Mouse (Mus musculus) left cerebral cortex, postnatal 4 days (tissue): ENCODE results near the gene Ankrd44. TPM values are rescaled to one million over a fixed set of nuclear protein-coding genes. Genes with fewer than 3 reads are reported as not detected.
"Not testable (repeated sequence)": the region's sequence is repeated elsewhere in the genome, so short reads cannot be mapped to it uniquely, and the experiment has no call there.

Experiments
- DNase-seq: peaks from one replicate; pipeline ENCODE4 v3.0.0-alpha.2; 2022
- intact Hi-C: fragments of 180-260 bp; cut with DNase I; formaldehyde crosslinking; loops from one replicate; pipeline ENCODE4 v1.15.1; 2025
- total RNA-seq, 2 experiments: library from RNA; stranded (reverse); gene quantifications; 2 replicates each; pipeline ENCODE4 v1.2.3; 2021

The Ankrd44 gene
- 10 to 100 TPM; 88.1 to 88.4 TPM for total RNA-seq

DNA sequence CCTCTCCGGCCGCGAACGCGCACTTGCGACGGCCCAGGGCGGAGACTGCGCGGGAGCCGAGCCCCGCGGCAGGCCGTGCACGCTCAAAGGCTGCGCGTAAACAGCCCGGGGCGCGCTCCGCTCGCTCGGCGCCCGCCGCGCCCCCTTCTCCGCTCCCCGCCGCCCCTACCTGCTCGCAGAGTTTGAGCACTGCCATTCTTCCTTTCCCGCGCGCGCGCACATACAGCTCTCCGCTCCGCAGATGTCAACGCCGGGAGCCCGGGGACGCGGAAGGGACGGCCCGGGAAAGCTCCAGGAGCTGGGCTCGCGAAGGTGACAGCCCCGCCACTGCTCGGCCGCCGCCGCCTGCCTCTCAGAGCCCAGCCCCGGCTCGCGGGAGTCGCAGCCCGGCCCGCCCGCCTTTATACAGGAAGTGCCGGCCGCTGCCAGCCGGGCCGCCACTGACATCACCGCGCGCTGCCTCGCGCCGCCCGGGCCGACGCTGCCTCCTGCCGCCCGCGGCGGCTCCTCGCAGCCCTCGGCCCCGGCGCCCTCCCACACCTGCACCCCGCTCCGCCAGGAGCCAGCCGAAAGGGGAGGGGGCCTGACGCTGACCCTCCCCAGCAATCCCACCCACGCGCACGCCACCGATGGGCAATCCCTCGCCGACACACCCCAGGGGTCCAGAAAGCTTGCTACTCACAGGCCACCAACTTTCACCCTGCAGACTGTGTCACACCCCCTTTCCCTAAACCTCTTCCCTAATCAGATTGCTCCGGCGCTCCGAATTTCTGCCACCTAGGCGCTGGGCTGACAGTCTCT, at the start of gene Ankrd44:
Ankrd44 (minus strand) TSS at position 417 of the 801 bp plus-strand sequence.
- peak; percentile 81 for DNase-seq
- intact Hi-C loops = loop anchor here (5.0 kb wide), 1 partner anchor 89 kb away; no protein-coding TSS in a partner anchor

DNA sequence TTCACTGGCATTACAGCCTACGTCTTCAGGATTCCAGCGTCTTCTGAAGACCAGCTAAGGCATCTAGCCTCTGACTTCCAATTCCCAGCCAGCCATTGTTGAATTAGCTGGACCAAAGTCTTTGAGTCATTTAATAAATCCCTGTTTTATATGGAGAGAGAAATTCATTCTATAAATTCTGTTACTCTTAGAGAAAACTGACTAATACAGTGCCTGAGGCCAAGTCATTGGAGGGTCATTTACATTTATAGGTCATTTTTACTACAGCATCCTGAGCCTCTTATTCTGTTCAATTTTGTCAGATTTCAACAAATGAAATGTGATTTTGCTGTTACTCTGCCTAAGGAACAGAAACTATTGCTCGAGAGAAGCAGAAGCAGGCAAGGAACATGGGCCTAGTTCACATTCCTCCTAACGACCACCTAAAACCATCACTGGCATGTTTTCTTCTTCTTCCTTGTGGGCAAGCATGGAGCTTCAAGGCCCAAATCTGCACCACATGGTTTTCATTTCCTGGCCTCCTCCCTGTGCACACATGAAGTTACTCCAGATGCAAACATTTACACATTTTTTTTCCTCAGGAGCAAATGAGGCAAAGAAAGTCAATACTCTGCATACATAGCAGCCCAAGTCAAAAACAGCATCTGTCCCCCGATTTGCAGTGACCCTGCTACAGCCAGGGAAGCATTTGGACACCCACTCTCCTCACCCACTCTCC, 45.7 kb upstream of the Ankrd44 start:
- intact Hi-C loops = loop anchor here (10.0 kb wide), 2 partner anchors 217 to 417 kb away; partner anchors contain the start of gene Pgap1
- DNase-seq = no peak

DNA sequence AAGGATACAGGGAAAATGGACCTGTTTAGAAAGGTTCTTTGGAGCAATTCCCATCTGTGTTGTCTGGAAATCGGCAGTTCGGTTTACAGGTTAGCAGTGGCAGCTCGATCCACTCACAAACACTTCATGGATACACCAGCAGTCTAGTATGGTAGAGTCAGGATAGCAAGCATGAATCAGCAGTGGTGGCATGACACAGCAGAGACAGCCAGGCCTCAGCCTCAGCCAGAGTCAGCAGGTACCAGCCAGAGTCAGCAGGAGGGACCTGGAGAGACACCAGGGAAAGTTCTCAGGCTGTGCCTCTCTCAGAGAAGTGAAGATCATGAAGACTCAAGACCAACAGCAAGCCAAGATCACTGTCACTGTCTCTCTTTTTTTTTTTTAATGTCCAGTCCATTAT, 40.7 kb upstream of the Ankrd44 start:
- intact Hi-C loops = no loop called here
- no peak for DNase-seq

DNA sequence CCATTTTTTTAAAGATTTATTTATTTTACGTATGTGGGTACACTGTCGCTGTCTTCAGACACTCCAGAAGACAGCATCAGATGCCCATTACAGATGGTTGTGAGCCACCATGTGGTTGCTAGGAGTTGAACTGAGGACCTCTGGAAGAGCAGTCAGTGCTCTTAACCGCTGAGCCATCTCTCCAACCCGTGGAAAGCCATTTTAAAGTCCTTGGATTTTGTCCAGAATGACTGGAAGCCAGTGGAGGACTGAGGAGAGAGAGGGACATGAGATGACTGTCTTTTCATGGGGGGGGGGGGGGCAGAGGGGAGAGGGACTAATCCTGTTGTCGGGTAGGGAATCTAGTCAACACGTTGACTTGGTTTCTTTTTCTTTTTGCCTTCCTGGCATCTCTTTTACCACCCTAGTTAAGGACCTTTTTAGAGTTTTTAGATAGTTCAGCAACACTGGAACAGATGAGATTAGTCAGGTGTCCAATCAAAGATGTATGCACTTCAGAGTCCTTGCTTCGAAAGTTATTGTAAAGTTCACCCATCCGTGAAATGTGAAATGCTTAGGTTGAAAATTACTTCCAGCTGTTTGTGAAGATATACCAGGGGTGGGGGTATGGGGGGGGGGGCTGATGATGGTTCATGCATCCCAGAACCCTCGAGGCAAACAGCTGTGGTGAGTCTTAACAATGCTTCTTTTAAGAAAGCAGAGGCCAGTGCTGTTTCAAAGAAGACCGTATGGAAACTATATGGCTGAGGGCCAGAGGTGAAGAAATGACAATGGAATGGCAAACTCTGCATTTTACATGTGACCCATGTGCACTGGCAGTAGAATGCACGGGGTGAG, 39.2 kb upstream of the Ankrd44 start:
- no peak for DNase-seq
- intact Hi-C loops = no loop called here

DNA sequence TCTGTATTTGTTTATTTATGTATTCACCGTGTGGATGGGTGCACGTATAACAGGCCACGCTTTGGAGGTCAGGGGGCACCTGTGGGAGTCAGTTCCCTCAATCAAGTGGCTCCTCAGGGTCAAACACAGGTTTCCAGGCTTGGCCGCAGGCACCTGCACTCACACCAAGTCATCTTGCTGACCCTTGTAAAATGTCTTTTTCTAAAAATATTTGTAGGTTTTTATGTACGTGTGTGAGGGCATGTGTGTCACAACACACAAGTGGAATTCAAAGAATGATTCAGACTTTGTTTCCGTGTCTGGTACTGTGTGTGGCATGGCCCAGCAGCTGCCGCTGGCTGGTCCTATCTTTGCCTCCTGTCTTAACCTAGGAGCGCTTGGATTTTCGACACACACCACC, 35.5 kb upstream of the Ankrd44 start:
- DNase-seq = no peak
- intact Hi-C loops = no loop called here

DNA sequence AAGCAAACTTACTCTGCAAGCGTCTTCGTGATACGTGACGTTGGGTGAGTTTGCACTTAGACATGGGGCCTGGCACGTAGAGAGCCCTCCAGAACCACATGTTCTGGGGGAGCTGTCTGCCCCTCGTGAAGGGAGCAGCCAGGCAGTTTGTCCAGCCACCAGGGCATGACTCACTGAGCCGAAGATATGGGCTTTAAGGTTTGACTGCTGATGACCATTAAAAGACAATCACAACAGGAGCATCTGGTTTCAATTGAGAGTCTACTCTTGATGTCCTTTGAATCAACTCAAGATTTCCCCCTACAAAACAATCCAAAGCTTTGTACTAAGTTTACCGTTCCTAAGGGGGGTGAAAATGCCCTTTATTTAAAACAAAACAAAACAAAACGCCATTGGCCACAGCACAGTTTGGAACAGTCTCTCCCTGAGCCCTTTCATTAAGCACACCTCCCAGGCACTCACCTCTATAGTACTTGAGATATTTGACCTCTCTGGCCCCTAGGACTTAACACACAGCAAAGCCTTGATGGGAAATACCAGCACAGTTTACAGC, 34.5 kb upstream of the Ankrd44 start:
- intact Hi-C loops = no loop called here
- no peak for DNase-seq

DNA sequence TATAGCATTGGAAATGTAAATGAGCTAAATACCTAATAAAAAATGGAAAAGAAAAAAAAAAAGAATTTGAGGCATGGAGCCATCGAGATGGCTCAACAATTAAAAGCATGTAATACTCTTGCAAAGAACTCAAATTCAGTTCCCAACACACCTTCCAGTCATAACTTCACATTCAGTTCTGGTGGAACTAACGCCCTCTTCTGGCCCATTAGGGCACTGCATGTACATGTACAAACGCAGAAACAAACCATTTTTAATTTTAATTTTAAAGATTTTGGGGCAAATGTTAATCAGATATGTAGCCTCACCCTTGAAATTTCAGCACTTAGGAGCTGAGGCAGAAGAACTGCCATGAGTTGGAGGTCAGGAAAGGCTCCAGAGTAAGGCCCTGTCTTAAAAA, 32.3 kb upstream of the Ankrd44 start:
- no peak for DNase-seq
- intact Hi-C loops = no loop called here

DNA sequence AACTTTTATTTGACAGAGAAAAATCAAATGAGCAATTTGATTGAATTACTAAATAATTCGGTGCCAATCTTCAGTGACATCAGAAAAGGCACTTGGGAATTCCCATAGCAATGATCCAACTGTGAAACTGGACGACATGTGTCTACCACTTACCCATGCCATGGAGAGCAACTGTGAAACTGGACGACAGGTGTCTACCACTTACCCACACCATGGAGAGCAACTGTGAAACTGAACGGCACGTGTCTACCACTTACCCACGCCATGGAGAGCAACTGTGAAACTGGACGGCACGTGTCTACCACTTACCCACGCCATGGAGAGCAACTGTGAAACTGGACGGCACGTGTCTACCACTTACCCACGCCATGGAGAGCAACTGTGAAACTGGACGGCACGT, 30.8 kb upstream of the Ankrd44 start:
- DNase-seq, intact Hi-C loops: not testable (repeated sequence)

DNA sequence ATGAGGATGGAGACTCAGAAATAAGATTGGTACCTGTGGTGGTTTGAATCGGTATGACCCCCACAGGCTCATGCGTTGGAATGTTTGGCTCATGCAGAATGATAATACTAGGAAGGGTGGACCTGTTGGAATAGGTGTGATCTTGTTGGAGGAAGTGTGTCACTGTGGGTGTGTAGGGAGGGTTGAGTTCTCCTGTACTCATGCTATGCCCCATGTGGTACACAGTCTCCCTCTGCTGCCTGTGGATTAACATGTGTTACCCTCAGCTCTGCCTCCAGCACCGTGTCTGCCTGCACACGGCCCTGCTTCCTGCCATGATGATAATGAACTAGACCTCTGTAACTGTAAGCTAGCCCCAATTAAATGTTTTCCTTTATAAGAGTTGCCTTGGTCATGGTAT, 28.7 kb upstream of the Ankrd44 start:
- intact Hi-C loops = no loop called here
- DNase-seq = no peak

DNA sequence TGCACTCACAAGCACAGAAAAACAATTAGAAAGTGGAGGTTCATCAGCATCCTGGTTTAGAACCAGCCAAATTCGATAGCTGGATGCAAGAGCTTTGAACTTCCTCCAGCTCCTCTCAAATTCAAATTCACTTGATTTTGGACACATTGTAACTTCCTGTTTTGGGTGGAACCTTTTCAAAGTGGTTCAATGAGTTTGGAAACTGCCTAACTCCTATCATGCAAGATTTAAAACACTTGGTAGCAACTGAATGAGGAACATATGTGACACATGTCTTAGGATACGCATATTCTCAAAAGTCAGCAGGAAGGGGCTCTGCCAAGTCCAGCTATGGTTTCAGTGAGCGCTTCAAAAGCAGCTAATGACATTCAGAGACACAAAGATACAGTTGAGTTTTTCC, 18.5 kb upstream of the Ankrd44 start:
- intact Hi-C loops = no loop called here
- DNase-seq = no peak

DNA sequence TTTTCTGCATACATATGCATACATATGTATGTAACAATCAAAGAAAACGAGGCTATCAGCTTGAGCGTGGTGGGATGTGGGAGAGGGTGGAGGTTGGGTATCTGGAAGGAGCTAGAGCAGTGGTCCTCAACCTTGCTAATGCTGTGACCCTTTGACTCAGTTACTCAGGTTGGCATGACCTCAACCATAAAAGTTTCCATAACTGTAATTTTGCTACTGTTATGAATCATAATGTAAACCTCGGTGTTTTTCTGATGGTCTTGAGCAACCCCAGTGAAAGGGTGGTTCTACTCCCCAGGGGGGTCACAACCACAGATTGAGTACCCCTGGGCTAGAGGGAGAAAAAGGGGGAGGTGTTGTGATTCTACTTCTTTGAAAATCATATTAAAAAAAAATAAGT, 9.3 kb upstream of the Ankrd44 start:
- intact Hi-C loops = no loop called here
- DNase-seq = no peak

DNA sequence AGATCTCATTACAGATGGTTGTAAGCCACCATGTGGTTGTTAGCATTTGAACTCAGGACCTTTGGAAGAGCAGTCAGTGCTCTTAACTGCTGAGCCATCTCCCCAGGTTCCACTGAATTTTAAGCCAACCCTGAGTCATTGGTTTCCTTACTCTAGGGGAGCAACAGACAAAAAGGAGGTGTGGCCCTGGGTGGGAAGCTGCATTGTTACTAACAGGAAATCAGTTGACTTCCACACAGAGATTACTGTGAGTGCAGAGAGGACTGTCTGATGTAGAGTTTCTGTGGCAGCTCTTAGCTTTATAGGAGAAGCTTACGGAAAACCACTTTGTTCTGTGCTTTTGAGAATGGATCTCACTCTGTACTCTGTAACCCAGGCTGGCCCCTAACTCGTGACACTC, 8.7 kb upstream of the Ankrd44 start:
- no peak for DNase-seq
- intact Hi-C loops = no loop called here

DNA sequence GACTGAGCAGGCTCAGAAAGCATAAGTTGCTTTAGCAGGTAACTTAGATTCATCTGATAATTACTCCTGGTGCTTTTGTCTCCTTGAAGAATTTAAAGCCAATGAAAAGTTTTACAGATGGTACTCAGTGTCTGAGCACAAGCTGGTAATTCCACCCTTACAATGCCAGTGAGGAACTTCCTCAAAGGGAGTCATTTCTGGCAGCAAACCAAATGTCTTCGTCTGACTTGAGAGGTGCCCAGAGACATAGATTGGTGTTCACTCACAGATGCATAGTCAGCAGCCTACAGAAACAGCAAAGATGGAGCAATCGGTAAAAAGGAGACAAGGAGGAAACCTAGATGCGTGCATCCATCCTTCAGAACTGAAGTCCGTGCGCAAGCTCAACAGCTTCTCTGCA, 7.5 kb upstream of the Ankrd44 start:
- no peak for DNase-seq

DNA sequence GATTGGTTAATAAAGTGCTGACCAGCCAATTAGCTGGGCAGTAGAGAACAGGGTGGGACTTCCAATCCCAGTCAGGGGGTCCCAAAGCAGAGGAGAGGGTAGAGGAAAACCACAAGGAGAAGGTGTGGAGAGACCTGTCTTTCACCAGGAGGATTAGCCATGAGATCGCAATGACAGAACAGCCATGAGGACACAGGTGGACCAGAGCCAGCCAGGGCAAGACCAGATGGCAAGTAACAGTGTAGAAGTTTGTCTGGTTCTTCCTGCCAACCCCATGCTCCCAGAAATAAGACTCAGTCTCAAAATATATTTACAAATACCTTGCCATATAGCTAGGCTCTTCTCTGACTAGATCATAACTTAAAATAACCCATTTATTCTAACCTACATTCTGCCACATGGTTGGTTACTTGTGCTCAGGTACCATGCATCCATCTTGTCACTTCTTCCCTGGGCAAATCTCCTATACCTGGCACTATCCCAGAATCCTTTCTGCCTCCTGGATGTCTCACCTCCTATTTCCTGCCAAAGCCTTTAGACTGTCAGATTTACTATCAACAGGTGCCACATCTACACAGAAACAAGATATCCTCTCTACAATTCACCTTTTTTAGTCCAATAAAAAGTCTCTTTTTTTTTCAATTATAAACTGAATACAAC, 6.4 kb upstream of the Ankrd44 start:
- DNase-seq = peak; percentile 37
- intact Hi-C loops = no loop called here

More for the DNA sequence above, 7.5 kb upstream of the Ankrd44 start:
- intact Hi-C loops = no loop called here

DNA sequence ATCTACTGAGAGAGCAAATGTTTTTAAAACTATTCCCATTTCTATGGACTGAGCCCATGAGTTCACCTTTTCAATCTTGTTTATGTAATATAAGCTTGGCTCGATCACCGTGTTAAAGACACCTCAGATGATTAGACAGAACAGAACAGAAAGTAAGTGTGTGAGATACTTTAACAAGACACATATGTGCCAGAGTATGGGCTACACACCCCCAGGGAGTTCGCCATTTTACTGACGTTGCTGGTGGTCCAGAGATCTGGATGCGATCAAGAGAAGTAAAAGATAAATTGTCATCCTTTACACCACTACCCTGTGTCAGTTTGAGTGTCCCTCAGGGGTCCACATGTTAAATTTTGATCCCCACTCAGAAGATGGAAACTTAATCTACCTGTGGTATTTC, 5.0 kb upstream of the Ankrd44 start:
- intact Hi-C loops = no loop called here
- DNase-seq = no peak

DNA sequence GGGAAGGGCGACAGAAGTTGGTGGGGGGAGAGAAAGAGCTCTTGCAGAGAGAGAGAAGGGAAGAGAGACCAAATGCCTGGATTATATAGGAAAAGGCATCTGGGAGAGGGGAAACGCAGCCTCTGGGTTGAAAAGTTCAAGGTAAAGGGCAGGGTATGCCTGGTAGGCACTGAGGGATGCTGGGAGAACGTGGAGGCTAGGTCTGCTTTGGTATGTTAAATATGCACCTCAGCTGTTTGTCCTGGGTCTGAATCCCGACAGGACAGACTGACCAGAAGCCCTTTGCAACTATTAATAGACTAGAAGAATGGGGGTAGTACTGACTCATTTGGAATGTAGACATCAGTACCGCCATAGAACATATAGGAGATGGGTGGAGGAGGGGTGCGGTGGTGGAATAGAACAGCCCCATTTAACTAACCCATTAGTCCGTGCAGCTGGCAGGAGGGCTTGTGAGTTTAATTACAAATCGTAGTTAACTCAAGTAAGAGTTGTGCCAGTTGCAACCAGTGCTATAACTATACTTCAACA, 4.5 kb upstream of the Ankrd44 start:
- no peak for DNase-seq
- intact Hi-C loops = no loop called here

DNA sequence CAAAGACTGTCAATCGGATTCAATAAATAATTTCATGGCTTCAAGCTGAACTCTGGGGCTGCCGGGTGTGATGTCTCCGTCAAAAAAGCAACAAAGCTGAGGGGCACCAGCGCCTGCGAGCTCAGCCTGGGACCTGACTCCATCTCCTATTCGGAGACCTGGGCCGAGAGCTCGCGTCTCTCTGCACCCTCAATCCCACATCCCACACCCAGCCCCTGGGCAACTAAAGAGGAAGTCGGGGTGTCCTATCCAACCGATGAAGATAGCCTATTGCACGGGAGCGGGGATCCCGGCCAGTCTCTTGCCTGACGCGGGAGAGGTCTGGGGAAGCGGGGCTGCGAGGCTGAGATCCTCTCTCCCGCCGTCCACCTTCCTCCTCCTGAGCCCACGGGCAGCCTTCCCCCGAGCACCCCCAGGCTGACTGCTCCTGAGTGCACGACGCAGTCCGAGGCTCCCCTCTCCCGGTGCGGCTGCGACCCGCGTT, 694 bp downstream of the Ankrd44 start:
- peak; percentile 17 for DNase-seq
- intact Hi-C loops = loop anchor here (5.0 kb wide), 1 partner anchor 88 kb away; no protein-coding TSS in a partner anchor

DNA sequence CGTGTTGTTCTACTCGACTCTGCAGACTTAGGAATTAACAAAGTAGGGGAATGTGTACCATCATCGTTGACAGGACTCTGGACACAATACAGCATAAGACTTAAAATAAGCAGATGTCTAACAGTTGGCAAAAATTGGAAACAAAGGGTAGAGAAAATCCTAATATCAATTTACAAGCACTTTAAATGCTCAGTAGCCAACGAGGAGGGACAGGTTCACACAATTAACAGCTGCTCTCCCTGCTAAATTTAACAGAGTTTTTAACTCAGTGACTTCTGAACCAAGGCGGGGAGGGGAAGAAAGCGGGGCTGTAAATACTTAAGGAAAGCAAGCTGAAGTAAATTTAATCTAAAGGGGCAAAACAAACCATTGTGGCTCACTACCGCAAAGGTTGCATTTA, 1.4 kb downstream of the Ankrd44 start:
- intact Hi-C loops = loop anchor here (5.0 kb wide), 1 partner anchor 87 kb away; no protein-coding TSS in a partner anchor
- DNase-seq = no peak

DNA sequence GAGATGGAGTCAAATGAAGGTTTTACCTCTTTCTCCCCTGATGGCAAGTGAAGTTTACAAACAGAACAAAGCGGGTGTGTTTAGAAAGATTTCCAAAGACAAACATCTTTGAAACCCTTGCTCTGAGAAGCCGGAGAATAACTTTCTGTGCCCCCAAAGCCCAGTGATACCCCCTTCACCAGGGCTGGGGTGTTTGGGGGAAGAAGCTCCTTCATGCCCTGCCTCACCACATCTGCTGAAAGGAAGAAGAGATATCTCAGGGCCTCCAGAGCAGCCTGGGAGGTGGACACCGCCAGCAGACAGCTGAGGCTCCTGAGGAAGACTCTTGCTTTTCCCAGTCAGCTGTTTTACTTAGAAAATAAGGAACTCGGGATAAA, 1.9 kb downstream of the Ankrd44 start:
- intact Hi-C loops = no loop called here
- DNase-seq = no peak
